Mouse (Mus musculus): ENCODE results near the gene Cadm2.

Gene Cadm2

GRCm38 (mm10) chr16:66955876-66956275 lies 664.8 kb downstream of the Cadm2 start:
- in situ Hi-C loops (cut with MboI): no loop called here

GRCm38 (mm10) chr16:66936332-66936731 lies 684.4 kb downstream of the Cadm2 start:
- in situ Hi-C loops (cut with MboI): no loop called here

GRCm38 (mm10) chr16:66925517-66925916 lies 695.2 kb downstream of the Cadm2 start:
- in situ Hi-C loops (cut with MboI): no loop called here

- in situ Hi-C loops (cut with MboI): no loop called here
Measured at GRCm38 (mm10) chr16:66922753-66923152, 698.0 kb downstream of the Cadm2 start.

- in situ Hi-C loops (cut with MboI): no loop called here
Measured at GRCm38 (mm10) chr16:66921414-66921915, 699.2 kb downstream of the Cadm2 start.

GRCm38 (mm10) chr16:66919889-66920402 lies 700.8 kb downstream of the Cadm2 start:
- in situ Hi-C loops (cut with MboI): no loop called here

- in situ Hi-C loops (cut with MboI): no loop called here
Measured at GRCm38 (mm10) chr16:66901801-66902200, 718.9 kb downstream of the Cadm2 start.

- in situ Hi-C loops (cut with MboI): no loop called here
Measured at GRCm38 (mm10) chr16:66900664-66901063, 720.0 kb downstream of the Cadm2 start.

GRCm38 (mm10) chr16:66892359-66892758 lies 728.3 kb downstream of the Cadm2 start:
- in situ Hi-C loops (cut with MboI): no loop called here

GRCm38 (mm10) chr16:66891559-66892247 lies 729.0 kb downstream of the Cadm2 start:
- in situ Hi-C loops (cut with MboI): no loop called here

- in situ Hi-C loops (cut with MboI): no loop called here
Measured at GRCm38 (mm10) chr16:66889907-66890306, 730.8 kb downstream of the Cadm2 start.

- in situ Hi-C loops (cut with MboI): no loop called here
Measured at GRCm38 (mm10) chr16:66882597-66882996, 738.1 kb downstream of the Cadm2 start.

GRCm38 (mm10) chr16:66871201-66871600 lies 749.5 kb downstream of the Cadm2 start:
- in situ Hi-C loops (cut with MboI): no loop called here

GRCm38 (mm10) chr16:66851047-66851446 lies 769.7 kb downstream of the Cadm2 start:
- in situ Hi-C loops (cut with MboI): no loop called here

GRCm38 (mm10) chr16:66824866-66825265 lies 795.8 kb downstream of the Cadm2 start:
- in situ Hi-C loops (cut with MboI): no loop called here

GRCm38 (mm10) chr16:66811495-66811894 lies 809.2 kb downstream of the Cadm2 start:
- in situ Hi-C loops (cut with MboI): no loop called here

GRCm38 (mm10) chr16:66798204-66798603 lies 822.5 kb downstream of the Cadm2 start:
- in situ Hi-C loops (cut with MboI): no loop called here

GRCm38 (mm10) chr16:66793067-66793466 lies 827.6 kb downstream of the Cadm2 start:
- in situ Hi-C loops (cut with MboI): no loop called here

- in situ Hi-C loops (cut with MboI): no loop called here
Measured at GRCm38 (mm10) chr16:66771883-66772282, 848.8 kb downstream of the Cadm2 start.

GRCm38 (mm10) chr16:66769545-66769944 lies 851.2 kb downstream of the Cadm2 start:
- in situ Hi-C loops (cut with MboI): no loop called here

- in situ Hi-C loops (cut with MboI): no loop called here
Measured at GRCm38 (mm10) chr16:66768684-66769389, 851.9 kb downstream of the Cadm2 start.

- in situ Hi-C loops (cut with MboI): no loop called here
Measured at GRCm38 (mm10) chr16:66761546-66762473, 858.9 kb downstream of the Cadm2 start.
